Mouse (Mus musculus) stomach, embryonic 16.5 days (tissue): ENCODE measurements at regions not wholly inside any gene's neighbourhood (a gene's known extent, or its start where the extent isn't known, plus 50 kb on each side); places are given as distances from the start of the nearest gene placed in this dataset.

Experiments
- ATAC-seq: fragments of 200-750 bp; cut with Nextera tagmentation; 2 replicates; pipeline ENCODE4 v1.8.0; 2017; ENCODE audit warnings: moderate number of reproducible peaks, moderate TSS enrichment; ENCODE audit not compliant: insufficient read depth, low FRiP score
- H3K27ac ChIP-seq: fragments of 300-500 bp; sonication (generic); 2 replicates; pipeline ENCODE4 v1.5.1; 2014; ENCODE audit warnings: low read length
- H3K27me3 ChIP-seq: fragments of 300-500 bp; sonication (generic); 2 replicates; pipeline ENCODE4 v1.6.1; 2014; ENCODE audit warnings: low read length, control low read depth, mixed read lengths; ENCODE audit not compliant: control insufficient read depth, insufficient read depth
- H3K36me3 ChIP-seq: fragments of 300-500 bp; sonication (generic); 2 replicates; pipeline ENCODE4 v1.6.1; 2014; ENCODE audit warnings: low read length; ENCODE audit not compliant: control insufficient read depth, insufficient read depth
- H3K4me1 ChIP-seq: fragments of 300-500 bp; sonication (generic); 2 replicates; pipeline ENCODE4 v1.6.1; 2014; ENCODE audit warnings: low read length, control low read depth, mixed read lengths; ENCODE audit not compliant: control insufficient read depth, insufficient read depth
- H3K4me2 ChIP-seq: fragments of 300-500 bp; sonication (generic); 2 replicates; pipeline ENCODE4 v1.6.1; 2014; ENCODE audit warnings: low read depth, low read length, mixed read lengths
- H3K4me3 ChIP-seq: fragments of 300-500 bp; sonication (generic); replicated peaks from 2 replicates; pipeline ENCODE4 v1.5.1; 2014; ENCODE audit warnings: mild to moderate bottlenecking, low read length
- H3K9ac ChIP-seq: fragments of 300-500 bp; sonication (generic); 2 replicates; pipeline ENCODE4 v1.6.1; 2014; ENCODE audit warnings: low read length
- H3K9me3 ChIP-seq: fragments of 300-500 bp; sonication (generic); replicated peaks from 2 replicates; pipeline ENCODE4 v1.6.1; 2016; ENCODE audit warnings: low read length, control low read depth; ENCODE audit not compliant: control insufficient read depth
- WGBS: fragments of 180-500 bp; shearing (Covaris S2); extraction: QIAGEN DNeasy Blood & Tissue Kit; methylation state at CpG from one replicate; pipeline ENCODE4 v1.1.7; 2014; 5-methylcytosine and 5-hydroxymethylcytosine counted together

GRCm38 (mm10) chr3:35268949-35269348, 485.0 kb upstream of the Atp11b start:
- H3K4me1 ChIP-seq = no peaks in the 10 kb centered on the region
- H3K9me3 ChIP-seq = no peaks in the 10 kb centered on the region
- no peak overlapping the region for H3K4me3 ChIP-seq
- no peak overlapping the region for H3K9ac ChIP-seq
- no peaks in the 10 kb centered on the region for H3K27me3 ChIP-seq
- 59% methylated on average over 4 of the region's 4 CpGs for WGBS
- no peak for ATAC-seq
- no peak overlapping the region for H3K4me2 ChIP-seq
- no peaks in the 10 kb centered on the region for H3K36me3 ChIP-seq
- H3K27ac ChIP-seq = no peak overlapping the region

GRCm38 (mm10) chr3:35269977-35270880, 483.7 kb upstream of the Atp11b start:
- H3K27me3 ChIP-seq = no peaks in the 10 kb centered on the region
- H3K36me3 ChIP-seq = no peaks in the 10 kb centered on the region
- WGBS = 60% methylated on average over 7 of the region's 7 CpGs
- no peak overlapping the region for H3K4me2 ChIP-seq
- no peak overlapping the region for H3K27ac ChIP-seq
- H3K4me1 ChIP-seq = no peaks in the 10 kb centered on the region
- ATAC-seq = no peak
- no peak overlapping the region for H3K4me3 ChIP-seq
- H3K9me3 ChIP-seq = no peaks in the 10 kb centered on the region
- H3K9ac ChIP-seq = no peak overlapping the region

GRCm38 (mm10) chr3:35273546-35273945, 480.4 kb upstream of the Atp11b start:
- H3K36me3 ChIP-seq = no peaks in the 10 kb centered on the region
- H3K4me2 ChIP-seq = no peak overlapping the region
- ATAC-seq = peak; percentile 47; the same call in 1 of the 2 replicates
- H3K9ac ChIP-seq = no peak overlapping the region
- peak overlapping the region; percentile 20; the same call in 1 of the 2 replicates for H3K27ac ChIP-seq
- H3K4me1 ChIP-seq = no peaks in the 10 kb centered on the region
- WGBS = 48% methylated on average over 5 of the region's 5 CpGs
- H3K4me3 ChIP-seq = no peak overlapping the region
- H3K27me3 ChIP-seq = no peaks in the 10 kb centered on the region
- no peaks in the 10 kb centered on the region for H3K9me3 ChIP-seq

GRCm38 (mm10) chr3:35280981-35281380, 472.9 kb upstream of the Atp11b start:
- Histone ChIP-seq H3K4me3 (no peak overlapping the region), H3K9ac (no peak overlapping the region), H3K27ac (no peak overlapping the region), H3K4me2 (no peak overlapping the region), H3K9me3 (no peaks in the 10 kb centered on the region), H3K36me3 (no peaks in the 10 kb centered on the region), H3K27me3 (no peaks in the 10 kb centered on the region), H3K4me1 (no peaks in the 10 kb centered on the region)
- no peak for ATAC-seq
- 69% methylated on average over 5 of the region's 5 CpGs for WGBS

- Histone ChIP-seq H3K9ac (no peak overlapping the region), H3K4me3 (no peak overlapping the region), H3K4me2 (no peak overlapping the region), H3K4me1 (no peaks in the 10 kb centered on the region), H3K36me3 (no peaks in the 10 kb centered on the region), H3K27me3 (no peaks in the 10 kb centered on the region), H3K27ac (no peak overlapping the region), H3K9me3 (no peaks in the 10 kb centered on the region)
- ATAC-seq = no peak
- WGBS = 87% methylated on average over 2 of the region's 2 CpGs
These were observed 471.8 kb upstream of the Atp11b start for GRCm38 (mm10) chr3:35282106-35282505.

- H3K27ac ChIP-seq = no peak overlapping the region
- H3K27me3 ChIP-seq = no peaks in the 10 kb centered on the region
- no peaks in the 10 kb centered on the region for H3K36me3 ChIP-seq
- H3K9me3 ChIP-seq = no peaks in the 10 kb centered on the region
- H3K4me3 ChIP-seq = no peak overlapping the region
- no peak overlapping the region for H3K9ac ChIP-seq
- 77% methylated on average over 1 of the region's 1 CpGs for WGBS
- H3K4me2 ChIP-seq = no peak overlapping the region
- no peaks in the 10 kb centered on the region for H3K4me1 ChIP-seq
- ATAC-seq = no peak
These were observed 459.1 kb upstream of the Atp11b start for GRCm38 (mm10) chr3:35294771-35295170.

- H3K9ac ChIP-seq = no peak overlapping the region
- 57% methylated on average over 4 of the region's 4 CpGs for WGBS
- H3K4me2 ChIP-seq = no peak overlapping the region
- no peak for ATAC-seq
- H3K27me3 ChIP-seq = no peaks in the 10 kb centered on the region
- no peak overlapping the region for H3K4me3 ChIP-seq
- no peak overlapping the region for H3K27ac ChIP-seq
- H3K4me1 ChIP-seq = no peaks in the 10 kb centered on the region
- no peaks in the 10 kb centered on the region for H3K36me3 ChIP-seq
- H3K9me3 ChIP-seq = no peaks in the 10 kb centered on the region
These were observed 458.2 kb upstream of the Atp11b start for GRCm38 (mm10) chr3:35295746-35296145.

- Histone ChIP-seq H3K4me3 (no peak overlapping the region), H3K4me1 (no peaks in the 10 kb centered on the region), H3K4me2 (no peak overlapping the region), H3K9me3 (no peaks in the 10 kb centered on the region), H3K9ac (no peak overlapping the region), H3K36me3 (no peaks in the 10 kb centered on the region), H3K27me3 (no peaks in the 10 kb centered on the region), H3K27ac (no peak overlapping the region)
- ATAC-seq = no peak
These were observed 454.9 kb upstream of the Atp11b start for GRCm38 (mm10) chr3:35299036-35299435.

GRCm38 (mm10) chr3:35306013-35306412, 447.9 kb upstream of the Atp11b start:
- Histone ChIP-seq H3K9me3 (no peaks in the 10 kb centered on the region), H3K4me1 (no peaks in the 10 kb centered on the region), H3K9ac (no peak overlapping the region), H3K4me2 (no peak overlapping the region), H3K4me3 (no peak overlapping the region), H3K27me3 (no peaks in the 10 kb centered on the region), H3K27ac (no peak overlapping the region), H3K36me3 (no peaks in the 10 kb centered on the region)
- WGBS = 82% methylated on average over 4 of the region's 4 CpGs
- no peak for ATAC-seq
